Mouse (Mus musculus) adrenal gland, postnatal 0 days (tissue): ENCODE measurements around the gene Gm3880. TPM values are rescaled to one million over a fixed set of nuclear protein-coding genes. Genes with fewer than 3 reads are reported as not detected.

Experiments
- polyA plus RNA-seq: library from polyadenylated mRNA; unstranded; fragments of >200 nt; fragmentation: Nextera tagmentation; extraction: Ambion mirVana; gene quantifications from 2 replicates; pipeline ENCODE4 v1.2.1, GENCODE M21; 2015

The Gm3880 gene
- polyA plus RNA-seq, result not detected in 2 replicates

DNA sequence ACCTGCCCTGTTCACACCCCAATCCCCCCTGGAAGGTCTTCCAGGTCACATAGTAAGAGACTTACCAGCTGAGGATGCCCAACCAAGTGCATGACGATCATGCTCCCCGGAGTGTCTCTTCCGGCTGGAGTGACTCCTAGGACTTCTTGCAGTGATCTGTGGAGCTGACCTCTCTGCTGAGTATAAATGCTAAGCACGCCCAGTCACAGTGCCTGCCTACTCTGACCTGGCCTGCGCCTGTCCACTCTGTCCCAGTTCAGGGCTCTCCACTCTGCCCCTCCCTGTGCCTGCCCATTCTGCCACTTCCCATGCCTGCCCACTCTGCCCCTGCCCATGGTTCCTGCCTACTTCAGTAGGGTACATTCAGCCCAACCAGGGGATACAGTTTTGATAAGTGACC, at the start of gene Gm3880:
TSS of gene Gm3880 (minus strand) at position 101 of the 400 bp plus-strand sequence.

GRCm38 (mm10) chrX:102707535-102707934, 20.8 kb upstream of the Gm3880 start, which contains the start of the genes Gm9112 and Dmrtc1b:
TSS of gene Gm9112 (minus strand) at chrX:102707635.
TSS of gene Dmrtc1b (plus strand) at chrX:102707865.

GRCm38 (mm10) chrX:102643823-102644572, 42.8 kb downstream of the Gm3880 start, which contains the start of gene Phka1:
TSS of gene Phka1 (minus strand) at chrX:102644246.

Other genes starting within 250 kb of the Gm3880 start
- 6.5 and 8.5 TPM in 2 replicates for gene Hdac8, start 181.6 kb downstream of the Gm3880 start, polyA plus RNA-seq
- 2.8 and 4.2 TPM in 2 replicates for gene Phka1, start 42.7 kb downstream of the Gm3880 start, polyA plus RNA-seq
- not detected in 2 replicates for gene Gm9112, start 20.7 kb upstream of the Gm3880 start, polyA plus RNA-seq
- not detected in 2 replicates for gene Dmrtc1b, start 20.9 kb upstream of the Gm3880 start, polyA plus RNA-seq
- not detected in 2 replicates for gene Dmrtc1c1, start 116.0 kb upstream of the Gm3880 start, polyA plus RNA-seq
- gene Dmrtc1c2, start 167.6 kb upstream of the Gm3880 start, polyA plus RNA-seq, result not detected in 2 replicates
- gene 1700031F05Rik, start 181.0 kb upstream of the Gm3880 start, polyA plus RNA-seq, result not detected in 2 replicates
- 0.88 and 0.95 TPM in 2 replicates for gene Dmrtc1a, start 221.7 kb upstream of the Gm3880 start, polyA plus RNA-seq
- gene 1700011M02Rik, start 221.9 kb upstream of the Gm3880 start, polyA plus RNA-seq, result not detected in 2 replicates
- 0.52 TPM in 1 of 2 replicates, not detected in the other for gene 1700018G05Rik, start 241.4 kb upstream of the Gm3880 start, polyA plus RNA-seq